Mouse (Mus musculus): ENCODE measurements at regions not wholly inside any gene's neighbourhood (a gene's known extent, or its start where the extent isn't known, plus 50 kb on each side); places are given as distances from the start of the nearest gene placed in this dataset.

DNA sequence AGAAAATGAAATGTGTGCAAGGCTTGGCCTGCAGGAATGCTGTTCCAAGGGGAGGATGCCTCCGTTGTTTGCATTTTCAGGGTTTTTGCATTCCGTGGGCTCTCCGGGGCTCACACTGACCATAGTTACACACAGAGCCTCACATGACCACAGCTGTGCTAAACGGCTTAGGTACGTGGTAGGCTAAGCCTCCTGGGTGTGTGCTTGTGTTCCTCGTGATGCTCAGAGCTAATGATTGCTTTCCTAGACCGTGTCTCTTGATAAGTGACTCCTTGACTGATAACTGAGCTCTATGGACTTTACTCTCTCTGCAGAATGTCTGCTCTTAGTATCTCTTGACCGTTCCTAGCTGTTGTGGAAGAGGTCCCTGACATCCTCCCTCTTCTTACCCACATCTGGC, 238.9 kb upstream of the Foxq1 start:
- Histone ChIP-seq H3K27ac (ENCODE audit: low read length) (no peak overlapping the region), H3K9ac (replicated peaks; ENCODE audit: low read length) (no peak overlapping the region), H3K9me3 (ENCODE audit: low read length) (no peaks in the 10 kb centered on the region), H3K27me3 (ENCODE audit: insufficient read depth, low read length) (no peaks in the 10 kb centered on the region), H3K4me2 (replicated peaks; ENCODE audit: low read depth, low read length) (no peak overlapping the region), H3K4me1 (ENCODE audit: insufficient read depth, low read length) (peaks cover 7% of the 10 kb centered on the region), H3K36me3 (ENCODE audit: insufficient read depth, low read length) (no peaks in the 10 kb centered on the region), H3K4me3 (ENCODE audit: low read length) (no peak overlapping the region)
- ATAC-seq (ENCODE audit: low FRiP score, low TSS enrichment) = no peak
- WGBS = 76% methylated on average over 8 of the region's 8 CpGs

- H3K36me3 ChIP-seq (ENCODE audit: insufficient read depth, low read length) = no peaks in the 10 kb centered on the region
- ATAC-seq (ENCODE audit: low FRiP score, low TSS enrichment) = no peak
- 96% methylated on average over 2 of the region's 2 CpGs for WGBS
Measured at GRCm38 (mm10) chr13:31318008-31318407, 237.9 kb upstream of the Foxq1 start.

DNA sequence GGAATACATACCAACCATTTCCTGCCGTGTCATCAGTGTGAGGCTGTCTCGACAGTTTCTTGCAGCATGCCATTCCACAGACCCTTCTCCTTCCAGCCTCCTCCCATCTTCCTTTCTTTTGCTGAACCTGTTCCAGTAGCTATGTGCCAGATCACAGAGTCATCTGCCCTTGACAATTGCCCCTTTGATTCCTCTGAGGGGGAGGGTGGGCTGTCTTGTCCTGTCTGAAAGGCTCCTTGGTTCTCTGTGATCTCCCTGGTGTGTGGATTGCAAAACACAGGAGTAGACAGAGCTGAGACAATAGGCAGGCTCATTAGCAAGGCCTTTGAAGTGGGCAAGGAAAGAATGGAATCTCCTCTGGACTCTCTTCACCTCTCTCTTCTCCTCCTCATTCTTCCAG, 234.5 kb upstream of the Foxq1 start:
- H3K4me2 ChIP-seq (replicated peaks; ENCODE audit: low read depth, low read length) = no peak overlapping the region
- WGBS = 50% methylated on average over 2 of the region's 2 CpGs
- peaks cover 7% of the 10 kb centered on the region for H3K4me1 ChIP-seq (ENCODE audit: insufficient read depth, low read length)
- no peak overlapping the region for H3K4me3 ChIP-seq (ENCODE audit: low read length)
- no peaks in the 10 kb centered on the region for H3K27me3 ChIP-seq (ENCODE audit: insufficient read depth, low read length)
- no peak overlapping the region for H3K9ac ChIP-seq (replicated peaks; ENCODE audit: low read length)
- H3K36me3 ChIP-seq (ENCODE audit: insufficient read depth, low read length) = no peaks in the 10 kb centered on the region
- no peak overlapping the region for H3K27ac ChIP-seq (ENCODE audit: low read length)
- no peak for ATAC-seq (ENCODE audit: low FRiP score, low TSS enrichment)
- H3K9me3 ChIP-seq (ENCODE audit: low read length) = no peaks in the 10 kb centered on the region

More at GRCm38 (mm10) chr13:31318008-31318407, 237.9 kb upstream of the Foxq1 start:
- no peak overlapping the region for H3K4me2 ChIP-seq (replicated peaks; ENCODE audit: low read depth, low read length)
- H3K27ac ChIP-seq (ENCODE audit: low read length) = no peak overlapping the region
- H3K9me3 ChIP-seq (ENCODE audit: low read length) = no peaks in the 10 kb centered on the region
- no peaks in the 10 kb centered on the region for H3K27me3 ChIP-seq (ENCODE audit: insufficient read depth, low read length)
- peaks cover 4% of the 10 kb centered on the region for H3K4me1 ChIP-seq (ENCODE audit: insufficient read depth, low read length)
- no peak overlapping the region for H3K9ac ChIP-seq (replicated peaks; ENCODE audit: low read length)
- no peak overlapping the region for H3K4me3 ChIP-seq (ENCODE audit: low read length)

GRCm38 (mm10) chr13:31326269-31326851, 229.6 kb upstream of the Foxq1 start:
- Histone ChIP-seq H3K27me3 (ENCODE audit: insufficient read depth, low read length) (no peaks in the 10 kb centered on the region), H3K9me3 (ENCODE audit: low read length) (no peaks in the 10 kb centered on the region), H3K36me3 (ENCODE audit: insufficient read depth, low read length) (no peaks in the 10 kb centered on the region), H3K4me2 (replicated peaks; ENCODE audit: low read depth, low read length) (0 out of 2 replicates have a peak overlapping the region, but pooled peaks have one; percentile 14), H3K9ac (replicated peaks; ENCODE audit: low read length) (no peak overlapping the region), H3K4me1 (ENCODE audit: insufficient read depth, low read length) (peaks cover 32% of the 10 kb centered on the region), H3K27ac (ENCODE audit: low read length) (0 out of 2 replicates have a peak overlapping the region, but pooled peaks have one; percentile 40), H3K4me3 (ENCODE audit: low read length) (no peak overlapping the region)
- 15% methylated on average over 12 of the region's 12 CpGs for WGBS
- peak; percentile 60; the same call in 1 of the 2 replicates for ATAC-seq (ENCODE audit: low FRiP score, low TSS enrichment)

GRCm38 (mm10) chr13:31327511-31327951, 228.4 kb upstream of the Foxq1 start:
- no peak overlapping the region for H3K4me2 ChIP-seq (replicated peaks; ENCODE audit: low read depth, low read length)
- 55% methylated on average over 7 of the region's 7 CpGs for WGBS
- no peaks in the 10 kb centered on the region for H3K9me3 ChIP-seq (ENCODE audit: low read length)
- H3K4me1 ChIP-seq (ENCODE audit: insufficient read depth, low read length) = peaks cover 32% of the 10 kb centered on the region
- ATAC-seq (ENCODE audit: low FRiP score, low TSS enrichment) = no peak
- no peak overlapping the region for H3K4me3 ChIP-seq (ENCODE audit: low read length)
- no peak overlapping the region for H3K27ac ChIP-seq (ENCODE audit: low read length)
- no peaks in the 10 kb centered on the region for H3K27me3 ChIP-seq (ENCODE audit: insufficient read depth, low read length)
- no peak overlapping the region for H3K9ac ChIP-seq (replicated peaks; ENCODE audit: low read length)
- H3K36me3 ChIP-seq (ENCODE audit: insufficient read depth, low read length) = no peaks in the 10 kb centered on the region

DNA sequence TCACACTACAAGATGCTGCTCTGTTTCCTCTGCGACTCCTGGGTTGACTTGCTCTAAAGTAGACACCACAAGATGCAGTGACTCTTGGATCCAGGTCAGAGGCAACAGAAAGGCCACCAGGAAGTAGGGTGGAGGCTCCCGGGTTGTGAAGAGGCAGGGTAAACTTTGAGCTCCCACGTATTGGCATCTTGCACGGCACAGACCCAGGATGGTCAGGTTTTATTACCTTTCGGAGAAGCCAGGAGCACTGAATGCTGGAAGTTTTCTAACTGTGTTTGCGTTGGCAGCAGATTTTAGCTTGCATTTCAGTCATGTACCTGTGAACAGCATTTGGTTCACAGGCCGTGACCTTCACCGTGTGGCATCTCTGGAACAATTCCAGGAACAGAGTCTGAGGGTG, 227.2 kb upstream of the Foxq1 start:
- no peak overlapping the region for H3K4me3 ChIP-seq (ENCODE audit: low read length)

DNA sequence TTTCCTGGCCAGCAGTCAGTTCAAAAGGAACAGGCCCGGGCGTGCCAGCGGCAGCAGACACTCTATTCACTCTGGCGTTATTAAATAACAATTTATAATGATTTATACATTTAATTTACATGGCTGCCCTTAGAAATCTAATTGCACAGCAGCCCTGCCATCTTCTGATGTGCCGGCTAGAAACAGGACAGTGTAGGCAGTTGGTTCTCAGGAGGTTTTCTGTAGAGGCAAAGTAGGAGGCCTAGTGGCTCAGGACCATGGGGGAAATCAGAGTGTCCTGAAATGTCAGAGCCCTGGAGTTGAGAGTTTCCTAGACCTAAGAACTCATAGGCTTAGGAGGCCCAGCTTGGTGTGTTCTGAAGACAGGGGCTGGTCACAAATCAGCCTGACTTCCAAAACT, 225.2 kb upstream of the Foxq1 start:
- Histone ChIP-seq H3K9ac (replicated peaks; ENCODE audit: low read length) (no peak overlapping the region), H3K4me1 (ENCODE audit: insufficient read depth, low read length) (peaks cover 30% of the 10 kb centered on the region), H3K9me3 (ENCODE audit: low read length) (no peaks in the 10 kb centered on the region), H3K4me2 (replicated peaks; ENCODE audit: low read depth, low read length) (no peak overlapping the region), H3K27ac (ENCODE audit: low read length) (no peak overlapping the region), H3K27me3 (ENCODE audit: insufficient read depth, low read length) (no peaks in the 10 kb centered on the region), H3K36me3 (ENCODE audit: insufficient read depth, low read length) (no peaks in the 10 kb centered on the region), H3K4me3 (ENCODE audit: low read length) (no peak overlapping the region)
- WGBS = 76% methylated on average over 5 of the region's 5 CpGs
- ATAC-seq (ENCODE audit: low FRiP score, low TSS enrichment) = no peak

More for the DNA sequence above, 227.2 kb upstream of the Foxq1 start:
- Histone ChIP-seq H3K36me3 (ENCODE audit: insufficient read depth, low read length) (no peaks in the 10 kb centered on the region), H3K27ac (ENCODE audit: low read length) (no peak overlapping the region), H3K4me2 (replicated peaks; ENCODE audit: low read depth, low read length) (no peak overlapping the region), H3K9me3 (ENCODE audit: low read length) (no peaks in the 10 kb centered on the region), H3K9ac (replicated peaks; ENCODE audit: low read length) (no peak overlapping the region), H3K4me1 (ENCODE audit: insufficient read depth, low read length) (peaks cover 32% of the 10 kb centered on the region), H3K27me3 (ENCODE audit: insufficient read depth, low read length) (no peaks in the 10 kb centered on the region)
- 48% methylated on average over 8 of the region's 8 CpGs for WGBS
- ATAC-seq (ENCODE audit: low FRiP score, low TSS enrichment) = no peak

DNA sequence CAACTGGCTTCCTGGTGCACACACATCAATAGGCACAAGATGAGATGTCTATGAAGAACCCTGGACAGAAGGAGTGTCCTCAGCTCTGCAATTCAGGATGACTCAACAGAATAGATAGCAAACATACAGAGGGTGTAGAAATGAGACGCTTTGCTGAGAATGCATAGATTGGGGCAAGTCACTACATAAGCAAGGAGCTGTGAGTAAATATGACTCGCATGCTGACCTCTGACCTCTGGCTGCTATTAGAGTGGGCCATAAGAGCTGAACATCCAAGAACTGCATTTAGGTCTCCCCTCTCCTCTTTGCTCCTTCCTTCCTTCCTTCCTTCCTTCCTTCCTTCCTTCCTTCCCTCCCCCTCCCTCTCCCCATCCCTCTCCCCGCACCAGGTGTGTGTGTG, 221.0 kb upstream of the Foxq1 start:
- Histone ChIP-seq H3K27ac (ENCODE audit: low read length) (no peak overlapping the region), H3K9ac (replicated peaks; ENCODE audit: low read length) (no peak overlapping the region), H3K4me1 (ENCODE audit: insufficient read depth, low read length) (peaks cover 3% of the 10 kb centered on the region; the same call in 1 of the 2 replicates), H3K4me3 (ENCODE audit: low read length) (no peak overlapping the region), H3K4me2 (replicated peaks; ENCODE audit: low read depth, low read length) (no peak overlapping the region), H3K9me3 (ENCODE audit: low read length) (no peaks in the 10 kb centered on the region), H3K27me3 (ENCODE audit: insufficient read depth, low read length) (no peaks in the 10 kb centered on the region), H3K36me3 (ENCODE audit: insufficient read depth, low read length) (no peaks in the 10 kb centered on the region)
- 85% methylated on average over 3 of the region's 3 CpGs for WGBS
- no peak for ATAC-seq (ENCODE audit: low FRiP score, low TSS enrichment)

GRCm38 (mm10) chr13:31337631-31338030, 218.3 kb upstream of the Foxq1 start:
- no peak for ATAC-seq (ENCODE audit: low FRiP score, low TSS enrichment)
- WGBS = 33% methylated on average over 6 of the region's 6 CpGs

GRCm38 (mm10) chr13:31339386-31339785, 216.5 kb upstream of the Foxq1 start:
- H3K9me3 ChIP-seq (ENCODE audit: low read length) = no peaks in the 10 kb centered on the region
- ATAC-seq (ENCODE audit: low FRiP score, low TSS enrichment) = no peak
- 87% methylated on average over 7 of the region's 7 CpGs for WGBS
- H3K4me3 ChIP-seq (ENCODE audit: low read length) = no peak overlapping the region
- no peak overlapping the region for H3K9ac ChIP-seq (replicated peaks; ENCODE audit: low read length)
- H3K4me2 ChIP-seq (replicated peaks; ENCODE audit: low read depth, low read length) = no peak overlapping the region
- no peaks in the 10 kb centered on the region for H3K27me3 ChIP-seq (ENCODE audit: insufficient read depth, low read length)
- H3K4me1 ChIP-seq (ENCODE audit: insufficient read depth, low read length) = 0 out of 2 replicates have a peak, but pooled peaks cover 4% of the 10 kb centered on the region
- H3K36me3 ChIP-seq (ENCODE audit: insufficient read depth, low read length) = no peaks in the 10 kb centered on the region
- H3K27ac ChIP-seq (ENCODE audit: low read length) = no peak overlapping the region; the same call in 1 of the 2 replicates

More at GRCm38 (mm10) chr13:31337631-31338030, 218.3 kb upstream of the Foxq1 start:
- H3K36me3 ChIP-seq (ENCODE audit: insufficient read depth, low read length) = no peaks in the 10 kb centered on the region
- H3K9me3 ChIP-seq (ENCODE audit: low read length) = no peaks in the 10 kb centered on the region
- H3K4me2 ChIP-seq (replicated peaks; ENCODE audit: low read depth, low read length) = no peak overlapping the region
- no peaks in the 10 kb centered on the region for H3K27me3 ChIP-seq (ENCODE audit: insufficient read depth, low read length)
- no peak overlapping the region for H3K27ac ChIP-seq (ENCODE audit: low read length)
- H3K9ac ChIP-seq (replicated peaks; ENCODE audit: low read length) = no peak overlapping the region
- H3K4me1 ChIP-seq (ENCODE audit: insufficient read depth, low read length) = 0 out of 2 replicates have a peak, but pooled peaks cover 4% of the 10 kb centered on the region
- H3K4me3 ChIP-seq (ENCODE audit: low read length) = no peak overlapping the region

Measured in kidney, embryonic 16.5 days (tissue).